Mouse (Mus musculus) intestine, embryonic 15.5 days (tissue): Measurements from ENCODE around the gene Npm1. TPM values are rescaled to one million over a fixed set of nuclear protein-coding genes. Genes with fewer than 3 reads are reported as not detected.

Experiments
- ATAC-seq: fragments of 200-750 bp; cut with Nextera tagmentation; 2 replicates; pipeline ENCODE4 v1.8.0; 2017; ENCODE audit warnings: moderate TSS enrichment, moderate library complexity
- H3K27ac ChIP-seq: fragments of 300-500 bp; sonication (generic); 2 replicates; pipeline ENCODE4 v1.5.1; 2015; ENCODE audit warnings: mild to moderate bottlenecking, inconsistent platforms
- H3K27me3 ChIP-seq: fragments of 300-500 bp; sonication (generic); replicated peaks from 2 replicates; pipeline ENCODE4 v1.6.1; 2015; ENCODE audit warnings: inconsistent platforms
- H3K36me3 ChIP-seq: fragments of 300-500 bp; sonication (generic); 2 replicates; pipeline ENCODE4 v1.6.1; 2015; ENCODE audit warnings: inconsistent platforms
- H3K4me1 ChIP-seq: fragments of 300-500 bp; sonication (generic); replicated peaks from 2 replicates; pipeline ENCODE4 v1.6.1; 2015; ENCODE audit warnings: inconsistent platforms
- H3K4me2 ChIP-seq: fragments of 300-500 bp; sonication (generic); replicated peaks from 2 replicates; pipeline ENCODE4 v1.6.1; 2015; ENCODE audit warnings: mild to moderate bottlenecking, inconsistent platforms
- H3K4me3 ChIP-seq: fragments of 300-500 bp; sonication (generic); replicated peaks from 2 replicates; pipeline ENCODE4 v1.5.1; 2015; ENCODE audit warnings: inconsistent platforms
- H3K9ac ChIP-seq: fragments of 300-500 bp; sonication (generic); 2 replicates; pipeline ENCODE4 v1.6.1; 2015; ENCODE audit warnings: inconsistent platforms
- H3K9me3 ChIP-seq: fragments of 300-500 bp; sonication (generic); 2 replicates; pipeline ENCODE4 v1.6.1; 2016; ENCODE audit warnings: inconsistent platforms
- WGBS: fragments of 180-500 bp; shearing (Covaris S2); methylation state at CpG from one replicate; pipeline ENCODE4 v1.1.7; 2015; 5-methylcytosine and 5-hydroxymethylcytosine counted together
- polyA plus RNA-seq: library from polyadenylated mRNA; unstranded; fragments of >200 nt; fragmentation: Nextera tagmentation; extraction: Ambion mirVana; gene quantifications from 2 replicates; pipeline ENCODE4 v1.2.1, GENCODE M21; 2015

Gene Npm1
- polyA plus RNA-seq, 1 experiment from 2014 or later = 1,035 TPM

DNA sequence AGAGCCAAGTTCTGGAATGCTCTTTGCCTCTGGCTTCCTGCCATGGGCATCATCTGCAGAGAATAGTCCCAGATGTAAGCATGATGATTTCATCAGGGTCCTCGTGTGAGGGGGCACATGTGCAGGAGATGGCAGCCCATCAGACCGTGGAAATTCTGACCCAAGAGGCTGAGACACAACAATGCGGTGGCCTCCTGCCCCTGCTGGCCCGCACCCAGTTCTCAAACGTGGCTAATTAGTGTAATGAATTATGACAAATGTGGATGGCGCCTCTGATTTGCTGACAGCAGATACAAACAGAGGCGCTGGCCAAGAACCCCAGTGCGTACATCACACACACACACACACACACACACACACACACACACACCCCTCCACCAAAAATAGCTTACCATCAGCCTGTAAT lies 58.1 kb downstream of the Npm1 start:
- H3K4me2 ChIP-seq = no peak overlapping the region
- 61% methylated on average over 8 of the region's 8 CpGs for WGBS
- H3K4me3 ChIP-seq = no peak overlapping the region
- H3K27me3 ChIP-seq = no peaks in the 10 kb centered on the region
- H3K27ac ChIP-seq = no peak overlapping the region
- peaks cover 6% of the 10 kb centered on the region for H3K4me1 ChIP-seq
- no peaks in the 10 kb centered on the region for H3K9me3 ChIP-seq
- H3K9ac ChIP-seq = no peak overlapping the region
- ATAC-seq = no peak
- no peaks in the 10 kb centered on the region for H3K36me3 ChIP-seq

DNA sequence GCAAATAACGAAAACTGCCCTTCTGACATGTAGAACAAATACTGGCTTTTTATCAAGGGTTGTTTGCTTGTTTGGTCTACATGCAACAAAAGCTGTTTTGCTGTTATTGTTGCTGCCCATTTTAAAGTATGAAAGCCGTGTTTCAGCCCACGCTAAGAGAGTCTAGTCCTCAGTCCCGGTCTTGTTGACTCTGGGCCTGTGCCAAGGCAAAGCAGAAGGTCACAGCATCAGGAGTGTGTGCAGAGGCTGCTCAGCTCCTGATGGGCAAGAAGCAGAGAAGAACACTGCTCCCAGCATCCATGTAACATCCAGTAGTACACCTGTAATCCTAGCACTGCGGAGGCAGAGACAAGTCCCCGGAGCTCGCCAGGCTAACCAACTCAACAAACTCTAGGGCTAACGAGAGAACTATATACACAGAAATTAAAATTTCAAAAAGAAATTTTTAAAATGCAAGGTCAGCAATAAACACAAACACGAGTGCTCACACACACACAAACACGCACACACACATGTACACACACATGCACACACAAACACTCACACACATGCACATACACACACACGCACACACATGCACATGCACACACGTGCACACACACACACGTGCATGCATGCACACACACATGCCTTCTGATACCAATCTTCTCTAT lies 59.6 kb downstream of the Npm1 start:
- Histone ChIP-seq H3K4me2 (no peak overlapping the region), H3K36me3 (no peaks in the 10 kb centered on the region), H3K27ac (no peak overlapping the region), H3K9me3 (no peaks in the 10 kb centered on the region), H3K4me3 (no peak overlapping the region), H3K4me1 (peaks cover 6% of the 10 kb centered on the region), H3K27me3 (no peaks in the 10 kb centered on the region), H3K9ac (no peak overlapping the region)
- 87% methylated on average over 13 of the region's 13 CpGs for WGBS
- no peak for ATAC-seq

Other genes starting within 250 kb of the Npm1 start
- 1.9 and 2.4 TPM in 2 replicates for gene Fgf18, start 15.8 kb downstream of the Npm1 start, polyA plus RNA-seq
- 0.21 and 0.26 TPM in 2 replicates for gene Tlx3, start 40.4 kb upstream of the Npm1 start, polyA plus RNA-seq
- not detected in 2 replicates for gene Gm12117, start 113.5 kb upstream of the Npm1 start, polyA plus RNA-seq